Mouse (Mus musculus) cortical plate, adult 2 months (tissue): ENCODE data around the gene Trnau1ap. TPM values are rescaled to one million over a fixed set of nuclear protein-coding genes. Genes with fewer than 3 reads are reported as not detected.

ENCODE experiments used
- H3K27ac ChIP-seq: fragments of 200-500 bp; 2 replicates; pipeline ENCODE4 v1.5.1; 2012; ENCODE audit warnings: low read length, control low read depth, inconsistent platforms; ENCODE audit not compliant: insufficient read depth
- H3K4me1 ChIP-seq: fragments of 200-500 bp; 2 replicates; pipeline ENCODE4 v1.6.1; 2011; ENCODE audit warnings: low read length; ENCODE audit not compliant: control insufficient read depth, insufficient read depth
- H3K4me3 ChIP-seq: fragments of 200-500 bp; 2 replicates; pipeline ENCODE4 v1.5.1; 2011; ENCODE audit warnings: mild to moderate bottlenecking, low read length, control low read depth; ENCODE audit not compliant: insufficient read depth
- CTCF ChIP-seq: fragments of 200-500 bp; IDR thresholded peaks from 2 replicates; pipeline ENCODE4 v1.5.1; 2011; ENCODE audit warnings: mild to moderate bottlenecking, control low read depth, low read length; ENCODE audit not compliant: insufficient read depth; ENCODE audit errors: extremely low read depth
- POLR2A ChIP-seq: fragments of 200-500 bp; IDR thresholded peaks from 2 replicates; pipeline ENCODE4 v1.6.1; 2011; ENCODE audit warnings: mild to moderate bottlenecking, low read length, control low read depth; ENCODE audit not compliant: insufficient read depth; ENCODE audit errors: extremely low read depth
- polyA plus RNA-seq: library from polyadenylated mRNA; depleted of rRNA; stranded (reverse); fragments of >200 nt; gene quantifications from 2 replicates; pipeline ENCODE4 v1.2.3, GENCODE M21; 2012; rRNA removed

Trnau1ap gene
- polyA plus RNA-seq = 14.9 and 16.6 TPM in 2 replicates

GRCm38 (mm10) chr4:132329115-132329834 lies at the start of gene Trnau1ap:
Gene Trnau1ap, minus strand, starts transcription at chr4:132329538.
- H3K4me1 ChIP-seq = no peaks in the 10 kb centered on the region; the same call in 1 of the 2 replicates

GRCm38 (mm10) chr4:132373820-132374219 lies 44.5 kb upstream of the Trnau1ap start:
- no peaks in the 10 kb centered on the region for H3K4me1 ChIP-seq
- H3K4me3 ChIP-seq = no peak overlapping the region
- H3K27ac ChIP-seq = no peak overlapping the region
- no peak for TF ChIP-seq CTCF
- no peak for TF ChIP-seq POLR2A

More at GRCm38 (mm10) chr4:132329115-132329834, at the start of gene Trnau1ap:
- no peak for TF ChIP-seq CTCF
- TF ChIP-seq POLR2A = peak; percentile 80
- Histone ChIP-seq H3K27ac (no peak within 1 kb of the TSS), H3K4me3 (peak within 1 kb of the TSS; percentile 66)

- TF ChIP-seq CTCF (no peak), POLR2A (no peak)
- Histone ChIP-seq H3K27ac (no peak overlapping the region), H3K4me3 (no peak overlapping the region), H3K4me1 (no peaks in the 10 kb centered on the region)
These were observed 40.8 kb upstream of the Trnau1ap start for GRCm38 (mm10) chr4:132369953-132370750.

GRCm38 (mm10) chr4:132367480-132368201 lies 38.3 kb upstream of the Trnau1ap start:
- Histone ChIP-seq H3K4me3 (no peak overlapping the region), H3K4me1 (no peaks in the 10 kb centered on the region), H3K27ac (no peak overlapping the region)
- TF ChIP-seq POLR2A = no peak
- no peak for TF ChIP-seq CTCF

DNA sequence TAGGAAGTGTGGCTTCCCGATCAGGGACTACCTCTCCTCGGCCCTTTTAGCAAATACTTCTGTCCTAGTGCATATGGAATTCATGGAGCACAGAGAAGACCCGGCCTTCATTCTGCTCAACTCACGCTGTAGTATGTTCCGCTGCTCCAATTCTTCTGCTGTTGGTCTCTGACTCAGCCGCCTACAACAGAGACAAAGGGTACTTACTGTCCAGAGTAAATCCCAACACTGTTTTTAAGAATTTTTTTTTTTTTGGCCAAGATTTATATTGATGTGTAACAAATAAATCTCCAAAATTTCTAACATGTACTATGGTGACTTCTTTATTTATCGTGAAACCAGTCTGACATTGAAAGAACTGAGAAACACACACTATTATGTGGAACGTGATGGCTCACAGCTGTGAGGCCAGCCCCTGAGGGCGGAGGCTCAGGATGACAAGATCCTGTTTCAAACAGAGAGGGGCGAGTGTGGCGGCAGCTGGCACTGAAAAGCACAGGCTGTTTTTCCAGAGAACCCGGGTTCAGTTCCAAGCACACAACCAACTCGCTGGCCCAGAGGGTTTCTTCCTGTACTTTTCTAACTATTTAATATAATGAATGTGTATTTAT lies 36.2 kb upstream of the Trnau1ap start:
- H3K4me3 ChIP-seq = no peak overlapping the region
- TF ChIP-seq CTCF (no peak), POLR2A (no peak)
- no peaks in the 10 kb centered on the region for H3K4me1 ChIP-seq
- H3K27ac ChIP-seq = no peak overlapping the region

DNA sequence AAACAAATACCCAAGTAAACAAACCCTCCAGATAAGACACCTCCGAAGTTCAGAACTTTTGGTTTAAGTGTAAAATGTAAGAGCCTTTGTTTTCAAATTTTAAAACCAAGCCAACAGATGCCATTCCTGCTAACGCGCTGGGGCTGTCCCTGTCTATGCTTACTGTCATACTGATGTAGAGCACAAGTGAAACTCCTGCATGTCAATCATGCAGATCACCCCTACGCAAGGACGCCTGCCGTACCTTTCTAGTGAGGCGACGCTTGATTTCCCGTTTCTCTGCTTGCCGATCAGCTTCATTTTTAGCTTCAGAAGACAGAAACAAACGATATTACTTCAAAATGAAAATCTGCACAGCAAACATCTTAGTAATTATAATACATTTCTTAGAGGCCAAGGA lies 34.1 kb upstream of the Trnau1ap start:
- no peak overlapping the region for H3K27ac ChIP-seq

DNA sequence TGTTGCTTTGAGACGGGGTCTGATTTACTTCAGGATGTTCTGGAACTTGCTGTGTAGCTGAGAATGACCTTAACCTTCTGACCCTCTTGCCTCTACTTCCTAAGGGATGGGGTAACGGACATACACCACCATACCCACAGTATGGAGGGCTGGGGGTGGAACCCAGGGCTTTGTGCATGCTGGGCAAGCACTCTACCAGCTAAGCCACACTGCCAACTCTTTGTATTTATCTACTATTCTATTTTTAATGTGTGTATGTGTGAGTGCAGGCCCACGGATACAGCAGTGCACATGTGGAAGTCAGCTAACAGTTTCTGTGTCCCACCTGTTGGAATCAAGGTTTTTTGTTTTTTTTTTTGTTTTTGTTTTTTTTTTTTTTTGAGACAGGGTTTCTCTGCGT lies 30.2 kb upstream of the Trnau1ap start:
- H3K4me1 ChIP-seq = no peaks in the 10 kb centered on the region

More for the DNA sequence above, 34.1 kb upstream of the Trnau1ap start:
- TF ChIP-seq POLR2A (no peak), CTCF (no peak)
- Histone ChIP-seq H3K4me3 (no peak overlapping the region), H3K4me1 (no peaks in the 10 kb centered on the region)

DNA sequence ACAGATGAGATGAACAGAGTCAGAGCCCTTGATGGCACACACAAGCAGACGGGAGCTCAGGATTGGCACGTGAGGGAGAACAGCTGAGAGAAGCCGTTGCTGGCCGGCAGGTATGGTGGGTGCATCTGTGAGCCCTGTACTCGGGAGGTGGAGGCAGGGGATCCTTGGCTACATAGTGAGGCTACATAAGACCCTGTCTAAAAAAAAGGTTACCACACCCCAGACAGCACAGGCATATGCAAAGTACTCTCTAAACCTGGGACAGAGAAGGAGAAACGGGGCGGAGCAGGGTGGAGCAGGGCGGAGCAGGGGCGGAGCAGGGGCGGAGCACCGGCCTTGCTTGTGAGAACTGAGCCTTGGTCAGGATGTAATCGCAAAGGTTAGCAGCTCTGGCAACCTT lies 26.8 kb upstream of the Trnau1ap start:
- H3K27ac ChIP-seq = no peak overlapping the region
- H3K4me3 ChIP-seq = no peak overlapping the region
- H3K4me1 ChIP-seq = peaks cover 1% of the 10 kb centered on the region; the same call in 1 of the 2 replicates
- TF ChIP-seq POLR2A (no peak), CTCF (no peak)

More for the DNA sequence above, 30.2 kb upstream of the Trnau1ap start:
- no peak overlapping the region for H3K27ac ChIP-seq
- TF ChIP-seq CTCF = no peak
- no peak overlapping the region for H3K4me3 ChIP-seq

GRCm38 (mm10) chr4:132355403-132355802 lies 26.1 kb upstream of the Trnau1ap start:
- Histone ChIP-seq H3K4me3 (no peak overlapping the region), H3K4me1 (peaks cover 1% of the 10 kb centered on the region; the same call in 1 of the 2 replicates), H3K27ac (no peak overlapping the region)
- TF ChIP-seq POLR2A = no peak
- no peak for TF ChIP-seq CTCF
